Mouse (Mus musculus) MEL (cell line): Measurements from ENCODE around the gene Pigo. TPM values are rescaled to one million over a fixed set of nuclear protein-coding genes. Genes with fewer than 3 reads are reported as not detected.

Experiments used
- DNase-seq: peaks from one replicate; pipeline ENCODE4 v3.0.0; 2011; ENCODE audit warnings: low read depth, low spot score
- H3K27ac ChIP-seq: 2 replicates; pipeline ENCODE4 v1.5.1; 2012; ENCODE audit warnings: low read depth, mild to moderate bottlenecking, control low read depth, low read length, moderate library complexity; ENCODE audit not compliant: control insufficient read depth
- H3K27me3 ChIP-seq, 2 experiments: fragments of 150-350 bp in 1 of 2; sonication (generic) in 1 of 2; 2 replicates each; pipeline ENCODE4 v1.6.1; 2012; ENCODE audit warnings: low read length in 2 of 2, mild to moderate bottlenecking in 2 of 2, improper control_type of control experiment in 1 of 2, moderate library complexity in 1 of 2; ENCODE audit not compliant: insufficient read depth in 2 of 2, control insufficient read depth in 1 of 2
- H3K36me3 ChIP-seq, 2 experiments: 2 replicates each; pipeline ENCODE4 v1.6.1; 2012 to 2014; ENCODE audit warnings: low read length in 2 of 2, improper control_type of control experiment in 1 of 2, inconsistent platforms in 1 of 2, mild to moderate bottlenecking in 1 of 2; ENCODE audit not compliant: insufficient read depth in 2 of 2, control insufficient read depth in 1 of 2
- H3K4me1 ChIP-seq, 2 experiments: fragments of 150-350 bp in 1 of 2; sonication (generic) in 1 of 2; 2 replicates each; pipeline ENCODE4 v1.6.1; 2012; ENCODE audit warnings: low read length in 2 of 2, improper control_type of control experiment in 1 of 2, mild to moderate bottlenecking in 1 of 2; ENCODE audit not compliant: insufficient read depth in 2 of 2, control insufficient read depth in 1 of 2
- H3K4me3 ChIP-seq, 2 experiments: fragments of 150-350 bp in 1 of 2; sonication (generic) in 1 of 2; 2 replicates each; pipeline ENCODE4 v1.5.1; 2012; ENCODE audit warnings: low read depth in 2 of 2, low read length in 2 of 2, mild to moderate bottlenecking in 2 of 2, moderate library complexity in 2 of 2, control low read depth in 1 of 2, improper control_type of control experiment in 1 of 2; ENCODE audit not compliant: control insufficient read depth in 1 of 2, insufficient read depth in 1 of 2
- H3K79me2 ChIP-seq: 2 replicates; pipeline ENCODE4 v1.6.1; 2012; ENCODE audit warnings: mild to moderate bottlenecking, low read length, moderate library complexity; ENCODE audit not compliant: control insufficient read depth, poor library complexity, insufficient read depth
- H3K9ac ChIP-seq: 2 replicates; pipeline ENCODE4 v1.6.1; 2012; ENCODE audit warnings: low read depth, mild to moderate bottlenecking, control low read depth, low read length, moderate library complexity; ENCODE audit not compliant: control insufficient read depth, poor library complexity, severe bottlenecking
- H3K9me3 ChIP-seq: fragments of 150-350 bp; sonication (generic); replicated peaks from 2 replicates; pipeline ENCODE4 v1.6.1; 2012; ENCODE audit warnings: mild to moderate bottlenecking, low read length, improper control_type of control experiment, moderate library complexity; ENCODE audit not compliant: insufficient read depth
- CHD1 ChIP-seq: IDR thresholded peaks from 2 replicates; pipeline ENCODE4 v1.6.1; 2012; ENCODE audit warnings: low read depth, mild to moderate bottlenecking, inconsistent platforms, low read length, improper control_type of control experiment
- E2F4 ChIP-seq: IDR thresholded peaks from 2 replicates; pipeline ENCODE4 v1.6.1; 2011; ENCODE audit warnings: low read depth, low read length, improper control_type of control experiment, borderline replicate concordance
- ELF1 ChIP-seq: IDR thresholded peaks from 2 replicates; pipeline ENCODE4 v1.6.1; 2014; ENCODE audit warnings: low read depth, mild to moderate bottlenecking, inconsistent platforms, low read length, improper control_type of control experiment, moderate library complexity
- EP300 ChIP-seq, 2 experiments: IDR thresholded peaks; 2 replicates each; pipeline ENCODE4 v1.6.1; 2011; ENCODE audit warnings: improper control_type of control experiment in 2 of 2, low read length in 2 of 2, low read depth in 1 of 2, mild to moderate bottlenecking in 1 of 2
- ETS1 ChIP-seq: IDR thresholded peaks from 2 replicates; pipeline ENCODE4 v1.6.1; 2012; ENCODE audit warnings: low read depth, mild to moderate bottlenecking, inconsistent platforms, low read length, improper control_type of control experiment, moderate library complexity
- HCFC1 ChIP-seq: IDR thresholded peaks from 2 replicates; pipeline ENCODE4 v1.6.1; 2012; ENCODE audit warnings: low read depth, mild to moderate bottlenecking, inconsistent platforms, low read length, improper control_type of control experiment, moderate library complexity
- JUND ChIP-seq: IDR thresholded peaks from 2 replicates; pipeline ENCODE4 v1.6.1; 2011; ENCODE audit warnings: low read depth, mild to moderate bottlenecking, improper control_type of control experiment, low read length
- MAZ ChIP-seq: IDR thresholded peaks from 2 replicates; pipeline ENCODE4 v1.6.1; 2012; ENCODE audit warnings: low read depth, mild to moderate bottlenecking, inconsistent platforms, low read length, improper control_type of control experiment
- MXI1 ChIP-seq: IDR thresholded peaks from 2 replicates; pipeline ENCODE4 v1.6.1; 2011; ENCODE audit warnings: mild to moderate bottlenecking, low read depth, low read length, improper control_type of control experiment
- NELFE ChIP-seq: IDR thresholded peaks from 2 replicates; pipeline ENCODE4 v1.6.1; 2011; ENCODE audit warnings: low read depth, low read length, improper control_type of control experiment
- NRF1 ChIP-seq: IDR thresholded peaks from 2 replicates; pipeline ENCODE4 v1.6.1; 2014; ENCODE audit warnings: low read depth, mild to moderate bottlenecking, inconsistent platforms, low read length, improper control_type of control experiment, moderate library complexity; ENCODE audit not compliant: poor library complexity, insufficient read depth, severe bottlenecking
- POLR2A ChIP-seq, 2 experiments: IDR thresholded peaks; 2 replicates each; pipeline ENCODE4 v1.6.1; 2011 to 2012; ENCODE audit warnings: low read length in 2 of 2, mild to moderate bottlenecking in 2 of 2, control low read depth in 1 of 2, improper control_type of control experiment in 1 of 2, low read depth in 1 of 2, moderate library complexity in 1 of 2; ENCODE audit not compliant: control insufficient read depth in 1 of 2, insufficient read depth in 1 of 2, poor library complexity in 1 of 2
- RCOR1 ChIP-seq: IDR thresholded peaks from 2 replicates; pipeline ENCODE4 v1.6.1; 2012; ENCODE audit warnings: low read depth, mild to moderate bottlenecking, inconsistent platforms, low read length, improper control_type of control experiment
- SIN3A ChIP-seq: IDR thresholded peaks from 2 replicates; pipeline ENCODE4 v1.6.1; 2012; ENCODE audit warnings: low read length, improper control_type of control experiment, inconsistent platforms
- SMC3 ChIP-seq: IDR thresholded peaks from 2 replicates; pipeline ENCODE4 v1.6.1; 2011; ENCODE audit warnings: low read depth, low read length, improper control_type of control experiment
- TCF12 ChIP-seq: IDR thresholded peaks from 2 replicates; pipeline ENCODE4 v1.6.1; 2014; ENCODE audit warnings: low read depth, mild to moderate bottlenecking, inconsistent platforms, low read length, improper control_type of control experiment, moderate library complexity
- UBTF ChIP-seq: IDR thresholded peaks from 2 replicates; pipeline ENCODE4 v1.6.1; 2012; ENCODE audit warnings: low read depth, mild to moderate bottlenecking, inconsistent platforms, low read length, improper control_type of control experiment, moderate library complexity, borderline replicate concordance; ENCODE audit not compliant: insufficient read depth
- USF1 ChIP-seq: IDR thresholded peaks from 2 replicates; pipeline ENCODE4 v1.6.1; 2014; ENCODE audit warnings: low read depth, mild to moderate bottlenecking, inconsistent platforms, low read length, improper control_type of control experiment, moderate library complexity
- ZNF384 ChIP-seq: IDR thresholded peaks from 2 replicates; pipeline ENCODE4 v1.6.1; 2012; ENCODE audit warnings: low read depth, mild to moderate bottlenecking, inconsistent platforms, low read length, improper control_type of control experiment
- polyA plus RNA-seq, 2 experiments: library from polyadenylated mRNA; stranded (reverse) in 1 of 2; unstranded in 1 of 2; fragments of >175 nt in 1 of 2; fragments of >200 nt in 1 of 2; gene quantifications; 2 replicates each; pipeline versions ENCODE4 v1.2.1 to v1.2.4; 2012; ENCODE audit warnings: low replicate concordance in 2 of 2, low read depth in 1 of 2; ENCODE audit not compliant: insufficient read length in 2 of 2, insufficient read depth in 1 of 2, missing spikeins in 1 of 2
- total RNA-seq: library from RNA; depleted of rRNA; stranded (reverse); fragments of 300-350 nt; gene quantifications from 2 replicates; pipeline ENCODE4 v1.2.3, GENCODE M21; 2012

Gene Pigo
- total and polyA plus RNA-seq, 3 experiments, result 22.3 to 36.1 TPM; not detected in 1

DNA sequence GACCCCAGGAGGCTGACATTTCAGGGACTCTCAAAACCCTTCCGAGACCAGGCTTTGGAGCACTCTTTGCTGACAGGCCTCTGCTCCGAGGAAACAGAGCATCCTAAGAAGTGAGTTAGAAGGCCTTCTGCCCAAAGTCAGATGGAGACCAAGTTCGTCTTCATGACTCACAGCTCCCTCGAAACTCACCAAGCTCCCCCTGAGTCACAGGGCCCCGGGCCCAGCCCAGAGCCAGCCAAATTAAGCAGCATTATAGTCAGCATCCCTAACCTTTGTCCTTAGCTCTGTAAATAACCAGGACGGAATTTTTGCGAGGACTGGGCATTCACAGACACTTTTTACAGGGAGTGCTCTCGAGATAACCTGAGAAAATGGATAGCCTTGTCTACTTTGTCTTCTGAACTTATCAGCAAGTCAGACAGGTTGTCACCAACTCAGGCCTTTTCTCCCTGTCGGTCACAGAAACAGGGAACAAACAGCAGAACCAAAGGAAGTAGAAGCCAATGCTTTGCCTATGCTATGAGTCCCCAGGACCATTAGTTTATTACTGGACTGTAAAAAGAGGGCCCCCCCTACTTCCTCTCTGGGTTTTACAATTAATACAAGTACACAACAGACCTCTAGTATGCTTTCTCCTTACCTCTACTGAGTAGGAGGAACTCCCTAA, 15.4 kb upstream of the Pigo start:
- no peaks in the 10 kb centered on the region for H3K27me3 ChIP-seq
- H3K27ac ChIP-seq, result peak overlapping the region; percentile 15; the same call in 1 of the 2 replicates
- H3K79me2 ChIP-seq, result no peaks in the 10 kb centered on the region
- H3K4me3 ChIP-seq, result no peak overlapping the region
- peaks cover 25 to 55% of the 10 kb centered on the region in 2 experiments for H3K4me1 ChIP-seq
- TF ChIP-seq MAZ (no peak), ETS1 (peak; percentile 8; the same call in 1 of the 2 replicates), SIN3A (peak; percentile 46; the same call in 1 of the 2 replicates)
- H3K36me3 ChIP-seq, result peaks cover 0 to 28% of the 10 kb centered on the region in 2 experiments; a peak in 2 of 4 replicates
- DNase-seq, result peak; percentile 46
- no peak overlapping the region for H3K9ac ChIP-seq
- no peaks in the 10 kb centered on the region for H3K9me3 ChIP-seq

GRCm38 (mm10) chr4:43040114-43040572, 14.5 kb upstream of the Pigo start:
- Histone ChIP-seq H3K79me2 (no peaks in the 10 kb centered on the region), H3K36me3 (peaks cover 0 to 28% of the 10 kb centered on the region in 2 experiments; a peak in 2 of 4 replicates), H3K9ac (peak overlapping the region; percentile 44), H3K27ac (no peak overlapping the region), H3K4me3 (peak overlapping the region; percentile 51 to 77), H3K27me3 (no peaks in the 10 kb centered on the region), H3K4me1 (peaks cover 25 to 52% of the 10 kb centered on the region in 2 experiments), H3K9me3 (no peaks in the 10 kb centered on the region)
- DNase-seq, result peak; percentile 99
- TF ChIP-seq MXI1 (peak; percentile 72; the same call in 1 of the 2 replicates), ZNF384 (no peak), CHD1 (no peak), JUND (no peak), NELFE (0 out of 2 replicates have a peak, but pooled peaks have one; percentile 43), TCF12 (peak; percentile 47), E2F4 (no peak), MAZ (peak; percentile 87), USF1 (peak; percentile 55), UBTF (no peak), RCOR1 (no peak), EP300 (IDR thresholded peaks at IDR 0.05; ENCODE audit: low read depth in 1 of 2, low read length in 2 of 2) (no peak; a peak in 1 of 4 replicates), HCFC1 (peak; percentile 55; the same call in 1 of the 2 replicates), ELF1 (peak; percentile 23; the same call in 1 of the 2 replicates), ETS1 (peak; percentile 98), SMC3 (no peak), POLR2A (IDR thresholded peaks at IDR 0.05; ENCODE audit: control insufficient read depth in 1 of 2, insufficient read depth in 1 of 2, low read depth in 1 of 2, low read length in 2 of 2, poor library complexity in 1 of 2) (peak in 1 of 2 experiments; percentile 36; a peak in 1 of 4 replicates), NRF1 (0 out of 2 replicates have a peak, but pooled peaks have one; percentile 19), SIN3A (peak; percentile 87; the same call in 1 of the 2 replicates)
